ENCODE assay signal across 23 mouse cellular contexts in genomic region chr3:54657090-54657489, GRCm38 (mm10). TPM values are rescaled to one million over a fixed set of nuclear protein-coding genes. Genes with fewer than 3 reads are reported as not detected.
"Had no signal": no experiment of that assay in that cellular context is flagged by ENCODE, and none has a peak within 500 bp of the region (broad histone marks: within the 10 kb centered on the region; RNA-seq: fewer than 3 reads in every experiment).

No protein-coding gene starts in this region.

- ATAC-seq: liver, embryonic 12.5 days; midbrain, embryonic 15.5 days had no signal

- DNase-seq: kidney, adult 18-20 months; kidney, adult 9 months; kidney, postnatal 25 days; layer of hippocampus, adult 9-11 months; liver; lung, adult 18-20 months; lung, postnatal 10 days; lung, postnatal 36 days; right cerebral cortex, adult 18-20 months; right cerebral cortex, postnatal 14 days; right cerebral cortex, postnatal 4 days; thymus, postnatal 25 days had no signal

RNA-seq across cellular contexts. Expression of gene Gm21958, which starts 57.1 kb away (rescaled TPM):
- total RNA-seq: layer of hippocampus, adult 2 months; layer of hippocampus, postnatal 25 days; left cerebral cortex, adult 18-20 months; left cerebral cortex, postnatal 10 days; left cerebral cortex, postnatal 36 days had no signal
- polyA plus RNA-seq: large intestine, adult 2 months; limb, embryonic 12.5 days; liver, embryonic 12.5 days; midbrain, embryonic 15.5 days; neural tube, embryonic 12.5 days; stomach, postnatal 0 days had no signal
